Mouse (Mus musculus) heart, postnatal 0 days (tissue): ENCODE measurements around the gene Csnk2b.

Experiments used
- CTCF ChIP-seq: IDR thresholded peaks from 2 replicates; pipeline ENCODE4 v1.5.1; 2016; ENCODE audit warnings: antibody characterized with exemption, control low read depth, low read depth
- EP300 ChIP-seq: IDR thresholded peaks from 2 replicates; pipeline ENCODE4 v1.6.1; 2016; ENCODE audit warnings: antibody characterized with exemption, low read depth

DNA sequence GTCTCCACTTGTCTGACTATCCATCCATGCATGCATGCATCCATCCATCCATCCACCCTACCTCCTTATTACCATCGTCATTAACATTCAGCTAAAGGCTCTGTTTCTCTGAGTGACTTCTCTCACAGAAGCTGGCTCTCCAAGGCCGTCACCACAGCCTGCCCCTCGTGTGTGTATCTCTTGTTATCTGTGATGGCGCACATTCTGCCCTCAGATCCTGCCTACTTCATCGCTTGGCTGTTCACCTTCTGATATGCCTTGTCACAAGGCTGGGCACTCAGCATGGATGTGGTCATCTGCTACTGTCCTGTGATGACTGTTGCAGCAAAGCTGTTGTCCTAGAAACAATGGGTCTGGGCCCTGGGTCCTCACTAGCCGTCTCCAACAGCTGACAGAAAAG lies 17.1 kb downstream of the Csnk2b start:
- no peak for TF ChIP-seq EP300
- TF ChIP-seq CTCF, result no peak
